Mouse (Mus musculus) layer of hippocampus, adult 2 months (tissue): ENCODE results near the gene Rnps1. TPM values are rescaled to one million over a fixed set of nuclear protein-coding genes. Genes with fewer than 3 reads are reported as not detected.

Experiments
- DNase-seq, 2 experiments: peaks; one replicate each; pipeline ENCODE4 v3.0.0; 2022; ENCODE audit warnings: low spot score in 2 of 2
- H3K27ac ChIP-seq: fragments of 200-600 bp; 2 replicates; pipeline ENCODE4 v1.8.1; 2022
- H3K4me3 ChIP-seq: fragments of 200-600 bp; 2 replicates; pipeline ENCODE4 v1.8.1; 2022; ENCODE audit warnings: mild to moderate bottlenecking
- CTCF ChIP-seq: fragments of 200-600 bp; conservative IDR thresholded peaks from 2 replicates; pipeline ENCODE4 v1.8.1; 2022; ENCODE audit warnings: antibody characterized with exemption, mild to moderate bottlenecking, moderate library complexity
- long read RNA-seq, 2 experiments: library from polyadenylated mRNA; stranded (forward); transcript quantifications; one replicate each; pipeline ENCODE4 v2.0.0; 2021; ENCODE audit warnings: borderline mapping rate in 2 of 2
- total RNA-seq, 2 experiments: library from RNA; stranded (reverse); gene quantifications; 2 replicates each; pipeline ENCODE4 v1.2.3; 2021

Gene Rnps1
- 100 to 1,000 TPM; 127 to 134 TPM for total RNA-seq
- long read RNA-seq, experiment 1, transcript Rnps1-203 (9 exons, 1,920 nt), result major isoform, 42 of 101 reads
- long read RNA-seq, experiment 1, transcript Rnps1-201 (8 exons, 1,816 nt), result minor isoform, 12 of 101 reads
- long read RNA-seq, experiment 1, partial matches to known transcripts, result 30 of 101 reads
- long read RNA-seq, experiment 1, other reads (novel, unspliced or antisense), result 4 of 101 reads
- long read RNA-seq, experiment 2, transcript Rnps1-207 (1 exons, 2,106 nt), result minor isoform, 12 of 154 reads
- long read RNA-seq, experiment 2, transcript Rnps1-201 (8 exons, 1,816 nt), result minor isoform, 14 of 154 reads
- long read RNA-seq, experiment 2, transcript Rnps1-202 (7 exons, 1,646 nt), result minor isoform, 12 of 154 reads
- long read RNA-seq, experiment 2, transcript Rnps1-203 (9 exons, 1,920 nt), result major isoform, 64 of 154 reads
- long read RNA-seq, experiment 2, partial matches to known transcripts, result 33 of 154 reads
- long read RNA-seq, experiment 2, other reads (novel, unspliced or antisense), result 17 of 154 reads

DNA sequence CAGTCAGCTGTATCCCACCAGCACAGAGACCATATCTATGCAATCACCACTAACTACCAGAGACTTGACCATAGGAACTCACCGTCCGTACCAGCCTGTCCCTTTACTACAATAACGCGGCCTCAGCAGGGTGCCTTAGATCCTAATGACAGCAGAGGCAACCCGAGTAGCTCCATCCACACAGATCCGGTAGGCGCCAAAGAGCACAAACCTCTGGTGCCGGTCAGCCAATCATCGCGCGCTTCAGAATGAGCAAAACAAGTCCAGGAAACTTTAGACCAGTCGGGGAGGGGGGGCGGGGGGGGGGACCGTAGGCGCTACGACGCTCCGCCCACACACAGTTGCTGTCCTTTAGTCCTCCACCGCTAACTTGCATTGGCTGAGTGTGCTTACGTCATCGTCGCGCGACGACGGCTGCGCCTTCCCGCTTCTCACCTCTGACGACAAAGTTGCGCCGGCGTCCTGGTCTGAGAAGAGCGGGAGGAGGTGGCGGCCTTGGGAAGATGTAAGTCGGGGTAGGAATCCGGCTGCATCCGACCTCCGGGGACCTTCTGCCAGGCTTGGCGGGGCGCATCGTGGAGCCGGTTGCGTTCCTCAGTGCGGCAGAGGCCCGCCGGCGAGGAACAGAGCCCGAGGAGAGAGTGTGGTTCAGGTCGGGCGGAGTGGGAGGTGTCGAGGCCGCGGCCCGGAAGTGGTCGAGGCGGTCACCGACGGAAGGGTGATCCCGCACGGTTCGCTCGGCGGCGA is at the start of gene Rnps1:
Rnps1 (plus strand) TSS at position 336 of the 747 bp plus-strand sequence.
- no peak for TF ChIP-seq CTCF
- peak; percentile 90 to 93 for DNase-seq
- Histone ChIP-seq H3K27ac (peak within 1 kb of the TSS; percentile 94), H3K4me3 (peak within 1 kb of the TSS; percentile 94)

DNA sequence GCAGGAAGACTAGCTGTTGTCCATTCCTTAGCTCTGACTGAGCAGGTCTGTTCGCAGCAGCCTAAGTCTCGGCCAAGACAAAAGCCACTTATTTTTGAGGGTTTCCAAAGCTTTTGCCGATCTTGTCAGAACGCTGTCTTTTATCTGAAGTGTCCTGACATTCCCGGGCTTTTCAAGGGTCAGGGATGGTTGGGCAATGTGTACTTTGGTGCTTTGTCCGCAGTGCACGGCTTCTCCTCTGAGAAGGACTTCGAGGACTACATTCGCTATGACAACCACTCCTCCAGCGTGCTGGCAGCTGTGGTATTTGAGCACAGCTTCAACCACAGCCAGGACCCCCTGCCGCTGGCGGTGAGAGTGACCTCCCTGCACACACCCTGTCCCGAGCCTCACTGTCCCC is 48.5 kb upstream of the Rnps1 start:
- H3K4me3 ChIP-seq, result no peak overlapping the region
- DNase-seq, result no peak
- H3K27ac ChIP-seq, result no peak overlapping the region
- no peak for TF ChIP-seq CTCF

DNA sequence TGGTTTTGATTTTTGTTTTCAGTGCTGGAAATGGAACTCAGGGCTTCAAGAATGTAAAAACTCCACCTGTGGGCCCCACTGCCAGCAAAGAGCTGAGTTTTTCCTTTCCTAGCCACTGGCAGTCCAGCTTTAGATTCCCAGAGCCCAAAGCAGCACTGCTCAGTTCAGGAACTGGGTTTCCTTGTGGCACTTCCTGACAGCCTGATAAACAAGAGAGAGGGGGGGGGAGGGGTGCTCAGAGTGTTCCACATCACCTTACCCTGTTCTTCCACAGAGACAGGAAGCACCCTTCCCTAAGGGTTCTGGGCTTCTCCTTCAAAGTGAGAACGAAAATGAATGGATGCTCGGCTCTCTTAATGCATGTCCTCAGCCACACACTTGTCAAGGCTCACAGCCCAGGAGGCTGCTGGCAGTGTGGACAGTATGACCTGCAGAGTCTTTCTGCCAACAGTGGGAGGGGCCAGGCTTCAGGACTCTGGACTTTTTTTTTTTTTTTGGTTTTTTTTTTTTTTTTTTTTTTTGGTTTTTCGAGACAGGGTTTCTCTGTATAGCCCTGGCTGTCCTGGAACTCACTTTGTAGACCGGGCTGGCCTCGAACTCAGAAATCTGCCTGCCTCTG is 39.2 kb upstream of the Rnps1 start:
- Histone ChIP-seq H3K4me3 (no peak overlapping the region), H3K27ac (no peak overlapping the region)
- no peak for DNase-seq
- TF ChIP-seq CTCF, result no peak

DNA sequence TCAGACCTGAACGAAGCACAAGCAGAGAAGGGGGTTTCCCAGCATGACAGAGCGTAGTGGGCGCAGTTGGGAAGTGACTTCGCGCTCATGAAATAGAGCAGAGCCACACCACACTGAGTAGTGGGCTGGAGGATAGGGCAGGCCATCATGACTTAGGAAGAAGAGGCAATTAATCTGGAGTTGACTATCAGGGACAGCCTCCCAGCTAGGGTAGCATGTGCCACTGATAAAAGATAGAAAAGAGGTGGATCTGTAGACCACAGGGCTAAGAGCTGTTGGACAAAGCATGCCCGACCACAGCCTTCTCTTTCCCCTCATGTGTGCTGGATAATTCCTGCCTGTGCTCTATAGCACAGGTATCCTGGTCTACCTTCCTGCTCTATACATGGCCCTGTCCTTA is 38.5 kb upstream of the Rnps1 start:
- no peak overlapping the region for H3K4me3 ChIP-seq
- H3K27ac ChIP-seq, result no peak overlapping the region
- TF ChIP-seq CTCF, result no peak
- DNase-seq, result no peak

DNA sequence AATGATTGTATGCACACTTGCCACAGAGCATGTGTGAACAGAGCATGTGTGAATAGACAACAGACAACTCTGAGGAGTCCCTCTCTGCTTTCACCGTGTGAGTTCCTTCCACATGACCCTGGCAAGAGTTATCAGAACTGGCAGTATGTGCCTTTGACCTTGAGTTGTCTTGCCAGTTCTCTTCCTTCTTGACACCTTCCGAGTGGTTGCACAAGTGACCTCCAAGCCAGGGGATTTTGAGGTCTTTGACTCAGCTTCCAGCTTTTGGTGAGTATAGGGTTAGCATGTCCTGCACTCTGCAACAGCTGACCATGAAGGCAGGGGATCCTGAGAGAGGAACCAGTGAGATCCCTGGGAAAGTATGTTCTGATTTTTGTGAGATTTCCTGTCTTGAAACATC is 35.9 kb upstream of the Rnps1 start:
- no peak overlapping the region for H3K4me3 ChIP-seq
- no peak for TF ChIP-seq CTCF
- H3K27ac ChIP-seq, result no peak overlapping the region
- DNase-seq, result no peak

DNA sequence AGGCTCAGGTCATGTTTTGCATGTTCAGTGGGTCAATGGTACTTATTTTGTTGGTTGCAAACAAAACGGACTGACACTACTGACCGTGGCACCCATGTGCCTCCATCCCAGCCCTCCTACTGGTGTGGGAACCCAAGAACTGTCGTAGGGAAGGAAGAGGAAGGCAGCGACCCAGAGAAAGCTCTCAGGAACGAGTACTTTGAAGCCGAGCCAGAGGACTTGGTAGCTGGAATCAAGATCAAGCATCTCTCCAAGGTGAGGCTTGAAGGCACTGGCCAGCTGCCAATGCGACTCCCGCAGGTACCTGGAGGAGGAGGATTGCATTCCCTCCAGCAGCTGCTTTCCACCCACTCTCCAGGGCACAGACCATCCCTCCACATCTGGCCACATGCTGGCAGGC is 30.6 kb upstream of the Rnps1 start:
- no peak for DNase-seq

DNA sequence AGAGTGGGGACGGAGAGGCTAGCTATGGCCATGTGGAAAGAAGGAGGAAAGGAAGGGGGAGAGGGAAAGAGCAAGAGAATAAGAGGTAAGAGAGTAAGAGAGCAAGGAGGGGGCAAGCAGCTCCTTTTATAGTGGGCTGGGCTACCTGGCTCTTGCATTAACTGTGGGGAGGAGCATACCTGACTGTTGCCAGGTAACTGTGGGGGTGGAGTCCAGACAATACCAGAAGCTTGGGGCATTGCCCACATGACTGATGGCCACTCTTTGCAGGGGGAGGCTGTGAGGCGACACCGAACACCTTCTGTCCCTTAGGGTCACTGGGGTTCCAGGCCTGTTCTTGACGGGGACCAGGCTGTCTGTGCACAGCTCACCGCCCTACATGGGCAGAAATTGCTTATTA is 25.7 kb upstream of the Rnps1 start:
- H3K27ac ChIP-seq, result no peak overlapping the region
- no peak for TF ChIP-seq CTCF
- H3K4me3 ChIP-seq, result no peak overlapping the region

More for the DNA sequence above, 30.6 kb upstream of the Rnps1 start:
- TF ChIP-seq CTCF, result no peak
- H3K27ac ChIP-seq, result no peak overlapping the region
- no peak overlapping the region for H3K4me3 ChIP-seq

DNA sequence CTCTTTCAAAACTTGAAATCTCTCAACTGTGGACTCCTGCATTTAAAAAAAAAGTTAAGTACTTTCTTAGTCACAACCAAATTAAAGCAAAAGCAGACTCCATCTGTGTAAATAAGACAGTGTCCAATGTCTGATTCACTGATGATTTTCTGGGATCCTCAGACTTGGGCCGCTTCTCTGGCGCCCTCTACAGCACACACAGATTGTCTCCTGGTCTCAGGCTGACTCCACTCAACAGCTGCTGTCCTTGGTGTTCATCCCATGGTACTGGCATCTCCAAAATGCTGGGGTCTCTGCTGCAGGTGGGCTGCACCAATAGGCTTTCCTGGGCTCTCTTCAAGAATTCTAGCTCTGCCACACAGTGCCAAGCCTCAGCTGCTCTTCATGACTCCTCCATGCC is 24.5 kb upstream of the Rnps1 start:
- no peak overlapping the region for H3K27ac ChIP-seq
- TF ChIP-seq CTCF, result peak; percentile 86
- H3K4me3 ChIP-seq, result no peak overlapping the region
- peak in 1 of 2 experiments; percentile 50 for DNase-seq

More for the DNA sequence above, 25.7 kb upstream of the Rnps1 start:
- no peak for DNase-seq

DNA sequence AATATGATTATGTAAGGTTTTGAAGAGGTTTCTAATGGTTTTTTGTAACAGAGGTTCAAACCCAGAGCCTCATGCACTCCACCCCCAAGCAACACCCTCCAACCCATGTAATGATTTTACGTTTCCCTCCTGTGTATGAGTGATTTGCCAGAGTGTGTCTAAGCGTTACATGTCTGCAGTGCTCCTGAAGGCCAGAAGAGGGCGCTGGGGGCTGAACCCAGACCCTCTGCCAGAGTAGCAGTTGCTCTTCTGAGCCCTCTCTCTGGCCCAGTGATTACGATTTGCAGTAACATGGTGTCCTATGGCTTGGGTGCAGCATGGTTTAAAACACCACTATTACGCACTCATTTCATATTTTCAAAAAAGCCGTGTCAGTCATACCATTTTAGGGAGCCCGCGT is 23.2 kb upstream of the Rnps1 start:
- Histone ChIP-seq H3K27ac (no peak overlapping the region), H3K4me3 (no peak overlapping the region)
- no peak for DNase-seq
- peak; percentile 76 for TF ChIP-seq CTCF

DNA sequence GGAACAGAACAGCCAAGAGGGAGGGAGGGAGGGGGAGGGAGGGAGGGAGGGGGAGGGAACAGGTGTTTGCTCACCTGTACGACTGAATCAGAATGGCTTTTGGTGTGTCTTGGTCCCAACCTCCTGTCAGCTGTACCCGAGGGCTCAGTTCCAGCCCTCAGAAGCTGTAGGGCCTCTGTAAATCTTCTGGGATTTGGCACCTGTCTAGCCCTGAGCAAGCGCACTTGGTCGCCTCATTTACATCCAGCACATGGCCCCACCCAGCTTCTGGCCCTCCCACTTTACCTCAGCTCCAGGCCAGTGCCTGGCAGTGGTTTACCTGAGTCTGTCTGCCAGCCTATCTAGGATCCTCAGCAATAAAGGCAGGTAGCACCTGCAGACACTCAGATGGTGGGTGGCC is 20.8 kb upstream of the Rnps1 start:
- TF ChIP-seq CTCF, result no peak
- DNase-seq, result no peak
- H3K27ac ChIP-seq, result no peak overlapping the region
- H3K4me3 ChIP-seq, result no peak overlapping the region

DNA sequence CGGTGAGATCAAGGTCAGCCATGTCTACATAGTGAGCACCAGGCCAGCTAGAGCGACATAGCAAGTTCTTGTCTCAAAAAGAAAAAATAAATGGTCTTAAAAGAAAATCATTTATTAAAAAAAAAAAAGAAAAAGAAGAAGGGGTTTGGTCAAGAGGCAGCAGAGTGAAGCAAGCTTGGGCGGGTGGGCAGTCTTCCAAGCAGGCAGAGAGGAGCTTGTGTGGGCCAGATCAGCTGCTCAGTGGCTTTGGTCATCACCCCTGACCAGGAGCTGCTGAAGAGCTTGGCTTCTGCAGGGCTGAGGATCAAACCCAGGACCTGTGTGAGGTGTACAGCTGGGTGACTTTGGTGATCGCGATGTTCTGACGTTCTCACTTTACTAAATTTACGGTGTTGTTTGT is 19.9 kb upstream of the Rnps1 start:
- Histone ChIP-seq H3K4me3 (no peak overlapping the region), H3K27ac (peak overlapping the region; percentile 18; the same call in 1 of the 2 replicates)
- no peak for DNase-seq
- TF ChIP-seq CTCF, result no peak

DNA sequence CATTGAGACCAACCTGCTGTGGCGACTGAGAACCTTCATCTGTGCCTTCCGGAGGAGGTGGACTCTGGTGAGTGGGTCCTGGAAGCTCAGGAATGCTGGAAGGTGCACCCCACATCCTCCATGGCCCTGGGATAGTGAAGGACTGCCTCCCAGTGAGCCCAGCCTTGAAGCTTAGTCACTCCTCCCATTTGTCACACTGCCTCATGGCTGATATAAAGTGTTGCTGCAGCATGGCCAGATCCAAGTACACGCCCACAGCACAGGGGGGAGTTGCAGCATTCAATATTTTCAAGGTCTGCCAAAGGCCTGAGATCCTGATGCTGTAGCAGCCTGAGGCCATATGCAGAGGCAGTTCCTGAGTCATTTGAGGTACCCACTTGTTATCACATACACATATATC is 12.0 kb upstream of the Rnps1 start:
- H3K27ac ChIP-seq, result 0 out of 2 replicates have a peak overlapping the region, but pooled peaks have one; percentile 0
- no peak for DNase-seq
- no peak for TF ChIP-seq CTCF
- no peak overlapping the region for H3K4me3 ChIP-seq
